9 mouse cellular contexts compared by ENCODE assay signal in genomic region chrX:119621697-119622096, GRCm38 (mm10).
"Had no signal": no experiment of that assay in that cellular context is flagged by ENCODE, and none has a peak within 500 bp of the region (broad histone marks: within the 10 kb centered on the region; RNA-seq: fewer than 3 reads in every experiment).

No protein-coding gene starts in this region.

- DNase-seq: lung, adult 18-20 months; lung, embryonic 14.5 days; lung, postnatal 10 days; lung, postnatal 4 days; midbrain, embryonic 14.5 days; right cerebral cortex, postnatal 14 days; thymus, adult 2 months; thymus, postnatal 25 days; thymus, postnatal 4 days had no signal
